Comparison of ENCODE assay signal across 7 mouse cellular contexts in genomic region chr13:34037172-34038055, GRCm38 (mm10). TPM values are rescaled to one million over a fixed set of nuclear protein-coding genes. Genes with fewer than 3 reads are reported as not detected.
A peak's percentile ranks its signal among the peaks of the same experiment; 100 is the strongest.
DNase-seq lines count a peak whose midpoint lies in the region; ATAC-seq and TF ChIP-seq lines count a peak whose summit lies in the region.

Gene Bphl (plus strand): TSS chr13:34037597.

- H3K27ac ChIP-seq in embryonic facial prominence, embryonic 10.5 days (replicated peaks): peak within 1 kb of the TSS; percentile 97
- peak within 1 kb of the TSS; percentile 60 for H3K27ac ChIP-seq in intestine, postnatal 0 days (ENCODE audit: low read depth, low read length)
- H3K27ac ChIP-seq in midbrain, embryonic 12.5 days (replicated peaks): peak within 1 kb of the TSS; percentile 83
- H3K27ac ChIP-seq in small intestine, adult 2 months (ENCODE audit: insufficient read depth, low read depth, low read length): peak within 1 kb of the TSS; percentile 38; the same call in 1 of the 2 replicates

- peak within 1 kb of the TSS; percentile 82 for H3K4me3 ChIP-seq in embryonic facial prominence, embryonic 10.5 days
- H3K4me3 ChIP-seq in intestine, postnatal 0 days (ENCODE audit: low read depth, low read length): peak within 1 kb of the TSS; percentile 87
- peak within 1 kb of the TSS; percentile 78 for H3K4me3 ChIP-seq in midbrain, embryonic 12.5 days
- H3K4me3 ChIP-seq in small intestine, adult 2 months (ENCODE audit: low read depth, low read length): peak within 1 kb of the TSS; percentile 75

- peak; percentile 80 for TF ChIP-seq POLR2A in small intestine, adult 2 months (IDR thresholded peaks at IDR 0.05; ENCODE audit: low read depth, low read length)

- WGBS in embryonic facial prominence, embryonic 10.5 days: under 1% methylated on average over 37 of the region's 37 CpGs
- WGBS in intestine, postnatal 0 days: under 1% methylated on average over 37 of the region's 37 CpGs
- WGBS in midbrain, embryonic 12.5 days: under 1% methylated on average over 37 of the region's 37 CpGs
- WGBS in small intestine, adult 2 months: 1% methylated on average over 37 of the region's 37 CpGs

- H3K27me3 ChIP-seq in embryonic facial prominence, embryonic 10.5 days (replicated peaks; ENCODE audit: low read depth, poor library complexity, severe bottlenecking): no peaks in the 10 kb centered on the region
- H3K27me3 ChIP-seq in intestine, postnatal 0 days (replicated peaks; ENCODE audit: control insufficient read depth, insufficient read depth, low read length): no peaks in the 10 kb centered on the region
- no peaks in the 10 kb centered on the region for H3K27me3 ChIP-seq in midbrain, embryonic 12.5 days
- no peaks in the 10 kb centered on the region for H3K27me3 ChIP-seq in small intestine, adult 2 months (ENCODE audit: control insufficient read depth, insufficient read depth, low read length)

- H3K9ac ChIP-seq in intestine, postnatal 0 days (ENCODE audit: low read depth, low read length): peak within 1 kb of the TSS; percentile 89
- H3K9ac ChIP-seq in midbrain, embryonic 12.5 days (replicated peaks): peak within 1 kb of the TSS; percentile 82

- DNase-seq in adrenal gland, postnatal 10 days: peak; percentile 95
- peak; percentile 94 for DNase-seq in embryonic facial prominence, embryonic 10.5 days (ENCODE audit: low spot score)
- DNase-seq in gonadal fat pad, adult 2 months (ENCODE audit: low read depth): peak; percentile 42
- peak; percentile 96 for DNase-seq in left cerebral cortex, postnatal 4 days

- no peaks in the 10 kb centered on the region for H3K9me3 ChIP-seq in embryonic facial prominence, embryonic 10.5 days
- H3K9me3 ChIP-seq in intestine, postnatal 0 days (ENCODE audit: control insufficient read depth): no peaks in the 10 kb centered on the region
- 0 out of 2 replicates have a peak, but pooled peaks cover 3% of the 10 kb centered on the region for H3K9me3 ChIP-seq in midbrain, embryonic 12.5 days

- peaks cover 21% of the 10 kb centered on the region; the same call in 1 of the 2 replicates for H3K36me3 ChIP-seq in embryonic facial prominence, embryonic 10.5 days (replicated peaks)
- H3K36me3 ChIP-seq in intestine, postnatal 0 days (ENCODE audit: control insufficient read depth, insufficient read depth): peaks cover 13% of the 10 kb centered on the region
- H3K36me3 ChIP-seq in midbrain, embryonic 12.5 days: 0 out of 2 replicates have a peak, but pooled peaks cover 6% of the 10 kb centered on the region
- H3K36me3 ChIP-seq in small intestine, adult 2 months (ENCODE audit: control insufficient read depth, insufficient read depth, low read length): peaks cover 13% of the 10 kb centered on the region

- peak within 1 kb of the TSS; percentile 86 for H3K4me2 ChIP-seq in intestine, postnatal 0 days (replicated peaks; ENCODE audit: low read depth)
- peak within 1 kb of the TSS; percentile 84 for H3K4me2 ChIP-seq in midbrain, embryonic 12.5 days (replicated peaks)

- no peak for TF ChIP-seq CTCF in intestine, postnatal 0 days (IDR thresholded peaks at IDR 0.05; ENCODE audit: low read depth)
- no peak for TF ChIP-seq CTCF in small intestine, adult 2 months (IDR thresholded peaks at IDR 0.05; ENCODE audit: extremely low read depth, insufficient read length, insufficient replicate concordance, low read depth, low read length)

- H3K4me1 ChIP-seq in embryonic facial prominence, embryonic 10.5 days: peaks cover 25% of the 10 kb centered on the region
- H3K4me1 ChIP-seq in intestine, postnatal 0 days (replicated peaks; ENCODE audit: control insufficient read depth, insufficient read depth, low read length): 0 out of 2 replicates have a peak, but pooled peaks cover 7% of the 10 kb centered on the region
- peaks cover 19% of the 10 kb centered on the region for H3K4me1 ChIP-seq in midbrain, embryonic 12.5 days
- H3K4me1 ChIP-seq in small intestine, adult 2 months (ENCODE audit: control insufficient read depth, insufficient read depth, insufficient read length, low read length): peaks cover 4% of the 10 kb centered on the region; the same call in 1 of the 2 replicates

- intact Hi-C loops in left cerebral cortex, postnatal 4 days (cut with DNase I): no loop called here

- ATAC-seq in intestine, postnatal 0 days: peak; percentile 82
- ATAC-seq in midbrain, embryonic 12.5 days (ENCODE audit: low FRiP score, low read depth): peak; percentile 95

RNA-seq across cellular contexts. Expression of gene Bphl, which starts in this region (rescaled TPM):
- total RNA-seq in adrenal gland, postnatal 10 days (2021): 10 to 100 TPM; 78.6 to 78.9 TPM
- 31.6 and 32.3 TPM in 2 replicates for polyA plus RNA-seq in embryonic facial prominence, embryonic 10.5 days (2016; fragmentation: Nextera tagmentation; extraction: Ambion mirVana)
- polyA plus RNA-seq in gonadal fat pad, adult 2 months (2012; rRNA removed): 56.5 and 58.3 TPM in 2 replicates
- 51.5 and 58.2 TPM in 2 replicates for polyA plus RNA-seq in intestine, postnatal 0 days (2015; fragmentation: Nextera tagmentation; extraction: Ambion mirVana)
- total RNA-seq in left cerebral cortex, postnatal 4 days (2021): 10 to 100 TPM; 27.6 to 31.3 TPM
- 31.4 and 31.9 TPM in 2 replicates for polyA plus RNA-seq in midbrain, embryonic 12.5 days (2016; fragmentation: Nextera tagmentation; extraction: Ambion mirVana)
- 10.8 and 11.0 TPM in 2 replicates for polyA plus RNA-seq in small intestine, adult 2 months (2012; rRNA removed)

Comparison
In these comparisons a context has a peak if more than half of its experiments do, and no peak if none do; other contexts are left out.
1. Peak in every context shown above with its lines: DNase-seq, ATAC-seq, H3K4me3 ChIP-seq and H3K27ac ChIP-seq.
2. DNase-seq: peak in every context shown above with its lines; median percentile 96 in left cerebral cortex, postnatal 4 days; 95 in adrenal gland, postnatal 10 days; 94 in embryonic facial prominence, embryonic 10.5 days; 42 in gonadal fat pad, adult 2 months.
3. H3K27ac ChIP-seq: peak in every context shown above with its lines; median percentile 97 in embryonic facial prominence, embryonic 10.5 days; 83 in midbrain, embryonic 12.5 days; 60 in intestine, postnatal 0 days; 38 in small intestine, adult 2 months.